Mouse (Mus musculus): ENCODE data around the gene Eno3. TPM values are rescaled to one million over a fixed set of nuclear protein-coding genes. Genes with fewer than 3 reads are reported as not detected.

The Eno3 gene
- polyA plus RNA-seq, 1 experiment: 101 TPM

DNA sequence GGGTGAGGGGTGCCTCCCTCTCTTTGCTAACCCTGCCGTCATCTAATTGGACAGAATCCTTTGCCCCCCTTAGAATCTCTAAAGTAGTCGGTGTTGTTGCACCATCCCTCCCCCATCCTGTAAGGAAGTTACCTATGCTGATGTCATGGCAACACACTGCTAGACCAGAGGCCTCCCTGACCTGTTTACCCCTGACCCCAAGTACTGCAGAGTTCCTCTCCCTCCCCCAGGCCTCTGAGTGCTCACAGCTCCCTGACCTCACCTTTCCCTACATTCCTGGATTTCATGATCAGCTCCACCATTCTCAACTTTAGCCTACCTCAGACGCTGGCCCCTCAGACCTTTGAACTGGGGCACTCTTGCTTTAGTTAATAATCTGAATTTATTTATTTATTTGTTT, 49.1 kb downstream of the Eno3 start:
- no peaks in the 10 kb centered on the region for H3K27me3 ChIP-seq (ENCODE audit: control insufficient read depth, insufficient read depth, low read length)
- H3K4me1 ChIP-seq (ENCODE audit: control insufficient read depth, insufficient read depth, low read length): peaks cover 6% of the 10 kb centered on the region
- H3K36me3 ChIP-seq (ENCODE audit: control insufficient read depth, insufficient read depth, low read length): no peaks in the 10 kb centered on the region; the same call in 1 of the 2 replicates
- no peak overlapping the region for H3K4me3 ChIP-seq (ENCODE audit: control insufficient read depth, low read depth, low read length)
- no peak overlapping the region for H3K27ac ChIP-seq (ENCODE audit: control insufficient read depth, insufficient read depth, low read depth, low read length)
- TF ChIP-seq POLR2A (IDR thresholded peaks at IDR 0.05; ENCODE audit: control insufficient read depth, low read depth, low read length) (no peak), CTCF (IDR thresholded peaks at IDR 0.05; ENCODE audit: control insufficient read depth, insufficient read depth, insufficient replicate concordance, low read depth, low read length) (no peak)

DNA sequence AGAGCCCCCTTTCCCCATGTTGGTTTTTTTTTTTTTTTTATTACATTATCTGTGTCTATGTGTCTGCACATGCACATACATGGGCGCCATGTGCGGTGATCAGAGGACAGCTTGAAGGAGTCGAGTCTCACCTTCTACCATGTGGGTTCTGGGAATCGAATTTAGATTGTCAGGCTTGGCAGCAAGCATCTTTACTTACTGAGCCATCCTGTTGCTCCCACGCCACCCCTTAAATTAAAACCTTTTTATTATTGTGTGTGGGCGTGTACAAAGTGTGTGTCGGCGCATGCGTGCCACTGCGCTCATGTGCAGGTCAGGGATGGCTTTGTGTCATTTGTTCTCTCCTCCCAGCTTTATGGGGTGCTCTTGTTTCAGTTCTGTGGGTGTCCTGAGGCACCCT, 54.0 kb downstream of the Eno3 start:
- H3K4me1 ChIP-seq (ENCODE audit: control insufficient read depth, insufficient read depth, low read length): no peaks in the 10 kb centered on the region
- H3K27me3 ChIP-seq (ENCODE audit: control insufficient read depth, insufficient read depth, low read length): no peaks in the 10 kb centered on the region
- no peak overlapping the region for H3K27ac ChIP-seq (ENCODE audit: control insufficient read depth, insufficient read depth, low read depth, low read length)
- H3K36me3 ChIP-seq (ENCODE audit: control insufficient read depth, insufficient read depth, low read length): no peaks in the 10 kb centered on the region; the same call in 1 of the 2 replicates
- no peak overlapping the region for H3K4me3 ChIP-seq (ENCODE audit: control insufficient read depth, low read depth, low read length)
- TF ChIP-seq CTCF (IDR thresholded peaks at IDR 0.05; ENCODE audit: control insufficient read depth, insufficient read depth, insufficient replicate concordance, low read depth, low read length) (no peak), POLR2A (IDR thresholded peaks at IDR 0.05; ENCODE audit: control insufficient read depth, low read depth, low read length) (no peak)

Other genes with a start within 250 kb of the Eno3 start
- gene Pelp1, start 247.2 kb upstream of the Eno3 start, polyA plus RNA-seq (2012; rRNA removed): 36.7 and 38.4 TPM in 2 replicates
- gene Arrb2, start 224.6 kb upstream of the Eno3 start, polyA plus RNA-seq (2012; rRNA removed): 8.9 and 10.6 TPM in 2 replicates
- 8.3 and 10.2 TPM in 2 replicates for gene Med11, start 205.3 kb upstream of the Eno3 start, polyA plus RNA-seq (2012; rRNA removed)
- gene Zmynd15, start 197.8 kb upstream of the Eno3 start, polyA plus RNA-seq (2012; rRNA removed): 186 and 201 TPM in 2 replicates
- gene Cxcl16, start 197.2 kb upstream of the Eno3 start, polyA plus RNA-seq (2012; rRNA removed): 3.2 and 3.9 TPM in 2 replicates
- gene Tm4sf5, start 152.0 kb upstream of the Eno3 start, polyA plus RNA-seq (2012; rRNA removed): 1.2 TPM in 2 replicates
- 0.30 and 0.36 TPM in 2 replicates for gene Vmo1, start 142.6 kb upstream of the Eno3 start, polyA plus RNA-seq (2012; rRNA removed)
- not detected in 2 replicates for gene Gltpd2, start 138.0 kb upstream of the Eno3 start, polyA plus RNA-seq (2012; rRNA removed)
- 385 and 389 TPM in 2 replicates for gene Psmb6, start 131.8 kb upstream of the Eno3 start, polyA plus RNA-seq (2012; rRNA removed)
- gene Gm40193, start 124.3 kb upstream of the Eno3 start, polyA plus RNA-seq (2012; rRNA removed): not detected in 2 replicates
- 1.2 and 2.0 TPM in 2 replicates for gene Pld2, start 117.1 kb upstream of the Eno3 start, polyA plus RNA-seq (2012; rRNA removed)
- gene Mink1, start 94.3 kb upstream of the Eno3 start, polyA plus RNA-seq (2012; rRNA removed): 18.4 and 23.0 TPM in 2 replicates
- 770 and 775 TPM in 2 replicates for gene 4930544D05Rik, start 41.4 kb upstream of the Eno3 start, polyA plus RNA-seq (2012; rRNA removed)
- gene Chrne, start 38.0 kb upstream of the Eno3 start, polyA plus RNA-seq (2012; rRNA removed): 241 and 243 TPM in 2 replicates
- 0.13 and 0.19 TPM in 2 replicates for gene Gp1ba, start 18.1 kb upstream of the Eno3 start, polyA plus RNA-seq (2012; rRNA removed)
- 77.6 and 77.8 TPM in 2 replicates for gene Rnf167, start 10.0 kb upstream of the Eno3 start, polyA plus RNA-seq (2012; rRNA removed)
- gene Slc25a11, start 9.7 kb upstream of the Eno3 start, polyA plus RNA-seq (2012; rRNA removed): 27.2 and 29.4 TPM in 2 replicates
- 113 and 158 TPM in 2 replicates for gene Pfn1, start 2.6 kb upstream of the Eno3 start, polyA plus RNA-seq (2012; rRNA removed)
- 44.5 and 47.9 TPM in 2 replicates for gene Spag7, start 12.2 kb downstream of the Eno3 start, polyA plus RNA-seq (2012; rRNA removed)
- gene Camta2, start 30.9 kb downstream of the Eno3 start, polyA plus RNA-seq (2012; rRNA removed): 10.3 and 10.6 TPM in 2 replicates
- gene Inca1, start 43.0 kb downstream of the Eno3 start, polyA plus RNA-seq (2012; rRNA removed): 19.6 and 21.0 TPM in 2 replicates
- 5.7 and 6.6 TPM in 2 replicates for gene Kif1c, start 43.3 kb downstream of the Eno3 start, polyA plus RNA-seq (2012; rRNA removed)
- gene Zfp3, start 107.0 kb downstream of the Eno3 start, polyA plus RNA-seq (2012; rRNA removed): 1.2 TPM in 2 replicates
- gene Scimp, start 155.4 kb downstream of the Eno3 start, polyA plus RNA-seq (2012; rRNA removed): 0.13 and 0.16 TPM in 2 replicates
- gene Rabep1, start 187.6 kb downstream of the Eno3 start, polyA plus RNA-seq (2012; rRNA removed): 2.8 and 3.4 TPM in 2 replicates

Measured in testis, adult 2 months (tissue).